Mouse (Mus musculus) kidney, postnatal 4 days (tissue): Measurements from ENCODE around the gene Nutm2.
A peak's percentile ranks its signal among the peaks of the same experiment; 100 is the strongest.
"Not testable (repeated sequence)": the region's sequence is repeated elsewhere in the genome, so short reads cannot be mapped to it uniquely, and the experiment has no call there.

Experiments
- DNase-seq, 2 experiments: peaks; one replicate each; pipeline ENCODE4 v3.0.0; 2021; ENCODE audit warnings: mixed read lengths in 2 of 2

The Nutm2 gene

GRCm38 (mm10) chr13:50467007-50467406 is at the start of gene Nutm2:
Gene Nutm2 (plus strand): TSS chr13:50467307.
- no peak for DNase-seq

DNA sequence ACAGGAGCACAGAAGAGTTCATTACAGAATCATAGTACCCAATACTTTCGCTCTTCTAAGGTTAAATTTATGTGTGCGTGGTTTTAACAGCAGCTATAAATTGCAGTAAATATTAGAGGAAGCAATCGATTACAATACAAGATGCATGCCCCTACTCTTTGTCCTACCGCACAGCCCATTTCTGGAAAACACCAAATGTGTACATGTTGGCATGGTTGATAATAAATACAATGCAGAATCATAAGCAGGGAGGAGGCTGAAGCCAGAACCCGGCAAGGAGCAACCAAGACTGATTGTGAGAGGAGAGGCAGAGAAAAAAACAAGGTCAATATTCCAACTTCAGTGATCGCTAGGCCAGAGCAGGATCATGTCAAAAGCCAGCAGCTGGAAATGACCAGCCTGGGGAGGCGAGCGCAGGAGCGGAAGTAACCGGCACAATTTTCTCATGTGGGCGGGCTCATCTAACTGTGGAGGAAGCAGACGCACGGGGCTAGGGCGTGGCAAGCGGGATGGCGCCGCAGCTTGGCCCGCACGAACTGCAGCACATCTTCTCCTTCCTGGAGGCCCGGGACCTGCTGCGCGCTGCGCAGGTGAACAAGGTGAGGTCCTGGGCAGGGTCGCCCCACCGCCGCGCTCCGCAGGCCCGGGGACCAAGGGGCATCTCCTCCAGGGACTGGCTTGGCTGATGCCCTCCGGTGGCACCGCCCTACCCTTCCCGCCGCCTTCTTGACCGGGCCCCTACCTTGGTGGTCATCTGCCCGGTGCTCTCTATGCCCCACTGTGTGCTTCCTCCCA is 49.5 kb upstream of the Nutm2 start, which contains the start of gene Fbxw17:
Gene Fbxw17, plus strand, starts transcription at position 476 of the 795 bp plus-strand sequence.
- DNase-seq = peak; percentile 83 to 89

DNA sequence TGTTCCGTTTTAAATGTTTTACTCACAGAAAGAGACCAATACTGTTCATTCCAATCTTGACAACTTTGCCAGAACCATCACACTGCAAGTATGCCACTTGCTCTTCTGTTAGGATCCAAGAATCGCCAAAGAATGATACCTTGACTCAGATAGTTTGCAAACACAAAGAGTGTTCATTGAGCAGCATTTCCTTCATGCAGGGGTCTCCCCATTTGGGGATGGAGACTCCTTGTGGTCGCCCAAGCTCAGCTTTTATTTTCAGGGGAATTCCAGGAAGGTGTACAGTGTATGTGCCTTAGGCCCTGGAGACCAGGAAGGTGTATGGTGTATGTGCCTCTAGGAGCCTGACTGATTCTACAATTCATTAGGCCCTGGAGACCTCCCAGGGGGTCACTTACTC is 48.7 kb upstream of the Nutm2 start:
- no peak for DNase-seq

DNA sequence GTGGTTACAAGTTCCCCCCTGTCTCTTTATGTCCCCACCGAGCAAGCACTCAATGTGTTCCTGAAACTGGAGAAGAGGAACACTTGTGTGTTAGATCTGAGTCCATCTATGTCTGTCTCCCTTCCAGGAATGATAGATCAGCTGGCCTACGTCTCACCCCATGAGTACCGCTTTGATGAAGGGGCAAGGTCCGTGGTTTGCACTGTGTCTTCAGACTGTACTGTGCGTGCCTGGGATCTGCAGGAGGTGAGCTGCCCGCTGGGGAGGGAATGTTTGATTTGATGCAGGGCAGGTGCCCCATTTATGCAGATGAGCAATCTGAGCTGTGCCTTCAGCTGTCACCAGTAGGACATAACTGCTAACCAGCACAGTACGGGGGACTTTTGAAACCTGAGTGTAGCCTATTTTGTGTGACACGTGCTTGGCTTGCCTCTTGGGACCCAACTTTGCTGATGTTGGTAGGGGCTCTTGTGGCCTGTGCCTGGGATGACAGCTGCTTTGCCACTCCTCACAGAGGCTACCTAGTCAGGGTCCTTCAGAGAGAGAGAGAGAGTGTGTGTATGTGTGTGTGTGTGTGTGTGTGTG is 43.4 kb upstream of the Nutm2 start:
- DNase-seq = peak in 1 of 2 experiments; percentile 19

- no peak for DNase-seq
These were observed 42.6 kb upstream of the Nutm2 start for GRCm38 (mm10) chr13:50424517-50424916.

DNA sequence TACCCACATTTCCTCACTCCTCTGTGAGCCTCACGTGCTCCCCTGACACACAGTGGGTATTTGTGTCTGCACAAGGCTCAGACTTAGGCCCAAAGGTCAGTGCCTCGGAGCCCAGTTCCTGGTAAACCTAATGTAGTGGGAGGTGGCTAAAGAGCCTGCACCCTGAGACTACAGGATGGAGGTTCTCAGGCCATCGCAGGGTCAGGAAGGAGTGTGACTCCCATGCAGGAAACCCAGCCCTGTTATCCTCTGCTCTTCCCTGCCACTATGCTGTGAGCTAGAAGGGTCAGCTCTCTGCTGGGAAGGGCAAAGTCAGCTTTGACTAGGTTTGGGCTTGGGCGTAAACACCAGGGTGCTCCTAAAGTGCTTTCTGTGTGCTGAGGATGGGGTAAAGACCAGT is 40.4 kb upstream of the Nutm2 start:
- DNase-seq = no peak

- DNase-seq = no peak
These were observed 23.3 kb upstream of the Nutm2 start, which contains the start of gene Gm47429 for GRCm38 (mm10) chr13:50443812-50444211. Gene Gm47429 (minus strand): TSS chr13:50443912.

DNA sequence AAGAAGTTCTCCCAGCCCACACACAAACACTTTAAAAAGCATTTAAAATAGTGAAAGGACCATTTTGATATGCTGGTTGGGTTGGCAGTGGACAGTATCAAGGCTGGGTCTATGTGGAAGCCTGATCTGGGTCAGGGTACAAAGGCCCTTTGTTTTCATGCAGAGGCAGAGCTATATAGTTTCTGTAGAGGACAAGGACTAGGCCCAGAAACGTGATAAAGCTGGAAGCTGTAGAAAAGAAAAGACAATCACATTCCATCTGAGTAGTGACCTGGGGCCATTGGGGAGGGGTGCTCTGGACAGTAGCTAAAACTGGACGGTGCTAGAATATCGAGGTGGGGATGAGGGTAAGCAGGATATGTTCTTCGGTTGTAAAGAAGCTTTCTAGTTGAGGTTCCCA is 21.8 kb upstream of the Nutm2 start:
- DNase-seq = no peak

- DNase-seq = not testable (repeated sequence)
These were observed 14.8 kb upstream of the Nutm2 start for GRCm38 (mm10) chr13:50452266-50452665.

DNA sequence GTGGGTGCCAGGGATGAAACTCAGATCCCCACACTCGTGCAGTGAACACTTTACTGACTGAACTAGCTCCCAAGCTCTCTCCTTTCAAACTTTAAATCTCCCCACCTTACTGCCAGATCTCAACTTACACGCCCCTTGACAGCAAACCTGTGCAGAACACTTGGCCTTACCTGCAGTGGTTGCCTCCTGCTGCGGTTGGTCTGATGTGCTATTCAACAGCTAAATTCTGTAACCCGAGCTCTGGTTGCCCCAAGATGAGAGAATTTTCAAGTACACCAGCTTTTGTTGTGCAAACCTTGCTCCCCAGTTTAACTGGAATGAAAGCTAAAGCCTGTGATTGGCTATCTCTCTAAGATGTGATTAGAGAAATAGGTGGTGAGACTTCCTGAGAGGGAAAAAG is 13.7 kb upstream of the Nutm2 start:
- no peak for DNase-seq

DNA sequence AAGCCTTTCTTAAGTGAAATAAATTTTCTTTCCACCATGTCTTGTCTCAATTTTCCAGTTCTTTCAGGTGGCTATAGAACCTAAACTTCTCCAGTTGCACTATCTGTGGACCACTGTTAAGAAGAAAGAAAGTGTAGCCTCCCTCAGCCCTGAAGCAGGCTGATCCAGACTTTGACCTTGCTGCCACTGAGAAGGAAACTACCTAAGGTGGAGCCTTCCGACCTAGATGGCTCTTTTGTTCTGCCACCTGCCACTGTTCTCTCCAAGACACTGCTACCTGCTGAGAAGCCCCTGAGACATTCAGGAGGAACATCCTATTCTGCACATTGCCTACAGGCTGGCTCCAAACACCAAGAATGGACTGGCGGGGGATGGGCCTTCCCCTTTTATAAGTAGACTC is 6.7 kb upstream of the Nutm2 start:
- DNase-seq = not testable (repeated sequence)

DNA sequence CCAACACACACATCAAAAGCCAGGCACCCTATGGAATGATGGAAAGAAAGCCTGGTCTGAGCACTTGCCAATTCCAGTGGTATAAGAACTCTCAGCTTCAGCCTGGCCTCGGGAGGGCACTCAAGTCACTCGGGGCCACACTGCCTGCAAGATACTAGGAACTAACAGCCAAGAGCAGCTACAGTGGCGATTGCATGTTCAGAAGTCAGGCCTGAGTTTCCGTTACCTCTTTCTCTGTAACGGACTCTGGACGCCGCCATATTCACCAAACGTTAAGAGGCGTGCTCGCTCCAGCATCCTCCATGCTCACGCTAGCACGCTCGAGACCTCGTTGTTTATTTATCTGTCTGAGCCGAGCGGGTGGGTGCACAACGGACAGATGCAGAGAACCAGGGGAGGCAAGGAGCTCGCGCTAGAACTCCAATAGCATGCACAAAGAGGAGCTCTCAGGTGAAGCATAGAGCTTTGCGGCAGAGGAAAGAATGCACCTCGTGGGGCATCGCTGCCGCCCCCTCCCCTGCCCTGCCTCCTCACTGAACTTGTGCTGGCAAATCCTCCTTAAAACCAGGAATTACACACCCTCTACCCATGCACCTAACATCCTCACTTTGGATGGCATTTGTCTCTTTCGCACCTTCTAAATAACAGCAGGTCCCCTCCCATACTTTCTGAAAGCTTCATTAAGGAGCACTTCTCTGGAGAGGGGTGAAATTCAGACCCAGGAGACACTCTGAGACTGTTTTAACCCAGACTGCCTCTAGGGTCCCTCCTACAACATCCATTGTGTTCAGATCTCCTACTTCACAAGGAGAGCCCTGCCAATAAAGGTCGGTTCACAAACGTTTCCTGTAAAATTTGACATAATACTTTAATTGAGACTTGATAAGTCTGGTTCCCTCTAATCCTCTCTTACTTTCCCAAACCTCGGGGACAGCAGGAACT is 2.2 kb upstream of the Nutm2 start:
- DNase-seq = peak; percentile 4 to 18

GRCm38 (mm10) chr13:50488510-50488909 is 21.4 kb downstream of the Nutm2 start:
- not testable (repeated sequence) for DNase-seq

DNA sequence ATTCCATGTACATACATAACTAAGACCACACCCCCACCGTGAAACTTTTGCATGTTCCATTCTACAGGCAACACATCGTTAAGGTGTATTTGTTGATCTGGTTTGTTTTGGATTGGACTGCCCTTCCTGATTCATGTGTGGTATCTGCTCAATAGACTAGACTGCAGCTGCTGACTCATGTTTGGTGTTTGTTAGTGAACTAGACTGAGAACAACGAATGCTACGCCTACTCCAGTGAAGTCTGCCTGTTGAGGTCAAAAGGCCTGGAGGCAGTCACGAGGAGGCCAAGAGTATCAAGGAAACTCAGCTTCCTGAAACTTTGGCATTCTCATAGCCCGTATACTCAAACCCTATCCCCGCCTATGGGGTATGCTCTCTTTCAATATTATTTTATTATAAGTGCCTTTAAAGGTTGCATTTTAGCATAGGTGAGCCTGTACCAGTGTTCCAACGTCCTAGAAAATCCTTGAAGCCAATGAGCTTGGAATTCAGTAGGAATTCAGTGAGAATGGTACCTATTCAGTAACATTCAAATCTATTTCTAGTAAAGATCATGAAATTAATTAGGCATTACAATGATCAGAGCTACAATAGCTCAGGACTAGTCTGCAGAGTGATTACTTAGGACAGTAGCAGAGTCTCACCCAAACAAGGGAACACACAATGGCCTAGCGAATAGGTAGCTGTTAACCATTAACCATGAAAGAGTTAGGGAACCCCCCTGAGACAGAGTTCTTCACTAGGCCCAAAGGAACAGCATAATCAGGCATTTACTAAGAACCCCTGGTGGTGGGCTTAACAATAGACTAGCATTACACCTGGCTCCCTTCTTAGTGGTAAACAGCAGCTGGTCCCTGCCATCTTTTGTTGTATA is 43.6 kb downstream of the Nutm2 start:
- not testable (repeated sequence) for DNase-seq
